19 mouse cellular contexts compared by ENCODE assay signal in genomic region chr11:118712761-118713160, GRCm38 (mm10).
DNase-seq lines count a peak whose midpoint lies in the region; ATAC-seq lines count a peak whose summit lies in the region.
"Had no signal": no experiment of that assay in that cellular context is flagged by ENCODE, and none has a peak within 500 bp of the region (broad histone marks: within the 10 kb centered on the region; RNA-seq: fewer than 3 reads in every experiment).

No protein-coding gene starts in this region.

- no peaks in the 10 kb centered on the region for H3K27me3 ChIP-seq in neural tube, embryonic 13.5 days
- H3K27me3 ChIP-seq: forebrain, embryonic 12.5 days had no signal

- 0 out of 2 replicates have a peak, but pooled peaks have one; percentile 3 for ATAC-seq in frontal cortex, adult (ENCODE audit: low TSS enrichment)
- ATAC-seq in neural tube, embryonic 13.5 days (ENCODE audit: low read depth), result no peak
- ATAC-seq: activated CD4-positive, CD25-positive, alpha-beta regulatory T cell, adult 4 months; Patski had no signal

- H3K9ac ChIP-seq in neural tube, embryonic 13.5 days, result 0 out of 2 replicates have a peak overlapping the region, but pooled peaks have one; percentile 14
- H3K9ac ChIP-seq: embryonic facial prominence, embryonic 15.5 days; forebrain, embryonic 12.5 days; limb, embryonic 13.5 days; liver, embryonic 14.5 days had no signal

- DNase-seq in frontal cortex, postnatal 14 days (ENCODE audit: low spot score in 2 of 2), result no peak
- no peak for DNase-seq in neural tube, embryonic 10.5 days (ENCODE audit: extremely low spot score, low spot score)
- peak; percentile 80 to 84 for DNase-seq in cerebellum, postnatal 25 days
- DNase-seq in right cerebral cortex, adult 2 months (ENCODE audit: low spot score in 2 of 2), result no peak
- no peak for DNase-seq in thymus, postnatal 36 days
- DNase-seq: adrenal gland, postnatal 25 days; embryo, embryonic 11 days; heart, adult 18-20 months; kidney, adult 2 months; kidney, postnatal 14 days; right cerebral cortex, adult 18-20 months had no signal

- H3K36me3 ChIP-seq in neural tube, embryonic 13.5 days, result no peaks in the 10 kb centered on the region
- H3K36me3 ChIP-seq: embryonic facial prominence, embryonic 15.5 days; forebrain, embryonic 12.5 days; limb, embryonic 13.5 days had no signal

- peak overlapping the region; percentile 79 for H3K27ac ChIP-seq in neural tube, embryonic 13.5 days (replicated peaks)
- H3K27ac ChIP-seq: embryonic facial prominence, embryonic 15.5 days; forebrain, embryonic 12.5 days; limb, embryonic 13.5 days; liver, embryonic 14.5 days had no signal

- 73% methylated on average over 4 of the region's 4 CpGs for WGBS in neural tube, embryonic 13.5 days

- no peak overlapping the region for H3K4me2 ChIP-seq in neural tube, embryonic 13.5 days
- H3K4me2 ChIP-seq: embryonic facial prominence, embryonic 15.5 days; forebrain, embryonic 12.5 days; limb, embryonic 13.5 days had no signal

- H3K4me1 ChIP-seq in neural tube, embryonic 13.5 days (replicated peaks), result peaks cover 70% of the 10 kb centered on the region
- H3K4me1 ChIP-seq: embryonic facial prominence, embryonic 15.5 days had no signal

- no peak overlapping the region for H3K4me3 ChIP-seq in neural tube, embryonic 13.5 days
- H3K4me3 ChIP-seq: embryonic facial prominence, embryonic 15.5 days; forebrain, embryonic 12.5 days; limb, embryonic 13.5 days had no signal

- no peaks in the 10 kb centered on the region for H3K9me3 ChIP-seq in neural tube, embryonic 13.5 days
- H3K9me3 ChIP-seq: embryonic facial prominence, embryonic 15.5 days; forebrain, embryonic 12.5 days; limb, embryonic 13.5 days had no signal

Comparison
In these comparisons a context has a peak if more than half of its experiments do, and no peak if none do; other contexts are left out.
1. DNase-seq: peak in cerebellum, postnatal 25 days (2 of 2); none in frontal cortex, postnatal 14 days (0 of 2), neural tube, embryonic 10.5 days (single experiment), right cerebral cortex, adult 2 months (0 of 2) and thymus, postnatal 36 days (0 of 2).